Mouse (Mus musculus) hindbrain, embryonic 16.5 days (tissue): ENCODE measurements around the gene Bahcc1. TPM values are rescaled to one million over a fixed set of nuclear protein-coding genes. Genes with fewer than 3 reads are reported as not detected.
A peak's percentile ranks its signal among the peaks of the same experiment; 100 is the strongest.

Experiments
- ATAC-seq: fragments of 200-750 bp; cut with Nextera tagmentation; 2 replicates; pipeline ENCODE4 v1.8.0; 2017; ENCODE audit warnings: moderate TSS enrichment, moderate library complexity
- H3K27ac ChIP-seq: fragments of 300-500 bp; sonication (generic); 2 replicates; pipeline ENCODE4 v1.5.1; 2014; ENCODE audit warnings: low read depth, mild to moderate bottlenecking, control low read depth, low read length, moderate library complexity
- H3K27me3 ChIP-seq: fragments of 300-500 bp; sonication (generic); replicated peaks from 2 replicates; pipeline ENCODE4 v1.6.1; 2014; ENCODE audit warnings: low read length; ENCODE audit not compliant: control insufficient read depth, insufficient read depth
- H3K36me3 ChIP-seq: fragments of 300-500 bp; sonication (generic); 2 replicates; pipeline ENCODE4 v1.6.1; 2014; ENCODE audit warnings: mild to moderate bottlenecking, low read length, moderate library complexity, mixed read lengths; ENCODE audit not compliant: control insufficient read depth, insufficient read depth
- H3K4me1 ChIP-seq: fragments of 300-500 bp; sonication (generic); 2 replicates; pipeline ENCODE4 v1.6.1; 2014; ENCODE audit warnings: low read depth, low read length; ENCODE audit not compliant: control insufficient read depth, insufficient read depth
- H3K4me2 ChIP-seq: fragments of 300-500 bp; sonication (generic); 2 replicates; pipeline ENCODE4 v1.6.1; 2014; ENCODE audit warnings: mild to moderate bottlenecking, low read length, control low read depth, moderate library complexity
- H3K4me3 ChIP-seq: fragments of 300-500 bp; sonication (generic); 2 replicates; pipeline ENCODE4 v1.5.1; 2014; ENCODE audit warnings: mild to moderate bottlenecking, low read length, control low read depth, moderate library complexity
- H3K9ac ChIP-seq: fragments of 300-500 bp; sonication (generic); 2 replicates; pipeline ENCODE4 v1.6.1; 2014; ENCODE audit warnings: low read depth, mild to moderate bottlenecking, control low read depth, low read length, moderate library complexity
- H3K9me3 ChIP-seq: fragments of 300-500 bp; sonication (generic); 2 replicates; pipeline ENCODE4 v1.6.1; 2014; ENCODE audit warnings: mild to moderate bottlenecking, low read length, moderate library complexity; ENCODE audit not compliant: control insufficient read depth
- WGBS: fragments of 180-500 bp; shearing (Covaris S2); extraction: QIAGEN DNeasy Blood & Tissue Kit; methylation state at CpG from one replicate; pipeline ENCODE4 v1.1.7; 2014; 5-methylcytosine and 5-hydroxymethylcytosine counted together
- polyA plus RNA-seq: library from polyadenylated mRNA; unstranded; fragments of >200 nt; fragmentation: Nextera tagmentation; extraction: Ambion mirVana; gene quantifications from 2 replicates; pipeline ENCODE4 v1.2.1, GENCODE M21; 2015

Gene Bahcc1
- polyA plus RNA-seq, 1 experiment from 2014 or later = 7.8 TPM

- no peaks in the 10 kb centered on the region for H3K36me3 ChIP-seq
- H3K4me2 ChIP-seq = no peak overlapping the region
- H3K9me3 ChIP-seq = no peaks in the 10 kb centered on the region
- ATAC-seq = no peak
- no peaks in the 10 kb centered on the region for H3K27me3 ChIP-seq
- no peak overlapping the region for H3K4me3 ChIP-seq
- 82% methylated on average over 18 of the region's 18 CpGs for WGBS
- H3K4me1 ChIP-seq = peaks cover 63% of the 10 kb centered on the region
- H3K27ac ChIP-seq = no peak overlapping the region
- H3K9ac ChIP-seq = no peak overlapping the region
Measured at GRCm38 (mm10) chr11:120250991-120251949, 18.5 kb downstream of the Bahcc1 start.

- Histone ChIP-seq H3K4me3 (no peak overlapping the region), H3K4me1 (peaks cover 70% of the 10 kb centered on the region), H3K9ac (no peak overlapping the region), H3K27me3 (no peaks in the 10 kb centered on the region), H3K9me3 (no peaks in the 10 kb centered on the region), H3K27ac (no peak overlapping the region), H3K4me2 (no peak overlapping the region), H3K36me3 (no peaks in the 10 kb centered on the region)
- no peak for ATAC-seq
- 57% methylated on average over 6 of the region's 6 CpGs for WGBS
Measured at GRCm38 (mm10) chr11:120251950-120252308, 19.2 kb downstream of the Bahcc1 start.

GRCm38 (mm10) chr11:120252398-120252797 lies 19.7 kb downstream of the Bahcc1 start:
- no peak overlapping the region for H3K4me2 ChIP-seq
- H3K27me3 ChIP-seq = no peaks in the 10 kb centered on the region
- H3K27ac ChIP-seq = no peak overlapping the region; the same call in 1 of the 2 replicates
- ATAC-seq = no peak
- no peaks in the 10 kb centered on the region for H3K36me3 ChIP-seq
- H3K4me3 ChIP-seq = no peak overlapping the region
- no peaks in the 10 kb centered on the region for H3K9me3 ChIP-seq
- WGBS = 27% methylated on average over 5 of the region's 5 CpGs
- peaks cover 74% of the 10 kb centered on the region for H3K4me1 ChIP-seq
- no peak overlapping the region for H3K9ac ChIP-seq

- no peaks in the 10 kb centered on the region for H3K27me3 ChIP-seq
- H3K36me3 ChIP-seq = no peaks in the 10 kb centered on the region
- peak overlapping the region; percentile 7; the same call in 1 of the 2 replicates for H3K27ac ChIP-seq
- H3K4me3 ChIP-seq = no peak overlapping the region
- H3K4me2 ChIP-seq = no peak overlapping the region
- H3K9me3 ChIP-seq = no peaks in the 10 kb centered on the region
- no peak for ATAC-seq
- peaks cover 74% of the 10 kb centered on the region for H3K4me1 ChIP-seq
- peak overlapping the region; percentile 31; the same call in 1 of the 2 replicates for H3K9ac ChIP-seq
- 41% methylated on average over 12 of the region's 12 CpGs for WGBS
Measured at GRCm38 (mm10) chr11:120252843-120253645, 20.3 kb downstream of the Bahcc1 start.

- no peaks in the 10 kb centered on the region for H3K36me3 ChIP-seq
- peaks cover 69% of the 10 kb centered on the region for H3K4me1 ChIP-seq
- 82% methylated on average over 13 of the region's 13 CpGs for WGBS
- H3K4me3 ChIP-seq = no peak overlapping the region
- H3K4me2 ChIP-seq = no peak overlapping the region
- no peak for ATAC-seq
- peak overlapping the region; percentile 33; the same call in 1 of the 2 replicates for H3K27ac ChIP-seq
- no peaks in the 10 kb centered on the region for H3K9me3 ChIP-seq
- no peaks in the 10 kb centered on the region for H3K27me3 ChIP-seq
- H3K9ac ChIP-seq = peak overlapping the region; percentile 23; the same call in 1 of the 2 replicates
Measured at GRCm38 (mm10) chr11:120253646-120254315, 21.0 kb downstream of the Bahcc1 start.

- H3K4me1 ChIP-seq = peaks cover 75% of the 10 kb centered on the region
- no peak for ATAC-seq
- no peaks in the 10 kb centered on the region for H3K27me3 ChIP-seq
- peak overlapping the region; percentile 33 for H3K27ac ChIP-seq
- H3K36me3 ChIP-seq = no peaks in the 10 kb centered on the region
- H3K9ac ChIP-seq = peak overlapping the region; percentile 23; the same call in 1 of the 2 replicates
- no peak overlapping the region for H3K4me2 ChIP-seq
- H3K9me3 ChIP-seq = no peaks in the 10 kb centered on the region
- H3K4me3 ChIP-seq = no peak overlapping the region
- WGBS = 59% methylated on average over 11 of the region's 11 CpGs
Measured at GRCm38 (mm10) chr11:120254420-120254819, 21.7 kb downstream of the Bahcc1 start.

GRCm38 (mm10) chr11:120255038-120255437 lies 22.3 kb downstream of the Bahcc1 start:
- 38% methylated on average over 6 of the region's 6 CpGs for WGBS
- Histone ChIP-seq H3K27ac (peak overlapping the region; percentile 33), H3K27me3 (no peaks in the 10 kb centered on the region), H3K4me2 (no peak overlapping the region), H3K9me3 (no peaks in the 10 kb centered on the region), H3K4me3 (no peak overlapping the region), H3K9ac (no peak overlapping the region), H3K4me1 (peaks cover 81% of the 10 kb centered on the region), H3K36me3 (no peaks in the 10 kb centered on the region)
- peak; percentile 55 for ATAC-seq

- H3K9ac ChIP-seq = no peak overlapping the region
- H3K36me3 ChIP-seq = no peaks in the 10 kb centered on the region
- H3K4me3 ChIP-seq = no peak overlapping the region
- WGBS = 39% methylated on average over 8 of the region's 8 CpGs
- ATAC-seq = peak; percentile 21; the same call in 1 of the 2 replicates
- 0 out of 2 replicates have a peak, but pooled peaks cover under 1% of the 10 kb centered on the region for H3K27me3 ChIP-seq
- H3K27ac ChIP-seq = no peak overlapping the region
- no peak overlapping the region for H3K4me2 ChIP-seq
- H3K4me1 ChIP-seq = peaks cover 85% of the 10 kb centered on the region
- no peaks in the 10 kb centered on the region for H3K9me3 ChIP-seq
Measured at GRCm38 (mm10) chr11:120255499-120255898, 22.8 kb downstream of the Bahcc1 start.
